Mouse (Mus musculus): ENCODE data around the gene Dhh. TPM values are rescaled to one million over a fixed set of nuclear protein-coding genes. Genes with fewer than 3 reads are reported as not detected.

Gene Dhh
- total RNA-seq, 2 experiments from 2014 or later, result 0.75 to 1.5 TPM

DNA sequence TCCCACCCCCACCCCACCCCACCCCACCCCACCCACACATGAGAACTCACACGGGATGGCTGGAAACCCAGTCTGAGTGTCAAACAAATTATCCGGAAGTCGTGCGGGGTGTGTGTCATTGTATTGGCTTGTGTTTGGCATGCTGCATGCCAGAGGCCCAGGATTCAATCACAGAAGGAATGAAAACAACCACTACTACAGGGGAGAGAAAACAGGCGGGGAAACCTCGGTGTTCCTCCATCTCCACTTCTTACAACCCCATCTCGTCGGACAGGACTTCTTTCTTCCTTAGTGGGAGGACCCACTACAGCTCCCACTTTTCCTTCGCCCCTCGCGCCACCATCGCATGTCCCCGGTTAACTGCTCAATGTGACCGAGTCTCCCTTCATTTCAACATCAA is 18.8 kb upstream of the Dhh start:
- no peak for DNase-seq (ENCODE audit: low spot score)

DNA sequence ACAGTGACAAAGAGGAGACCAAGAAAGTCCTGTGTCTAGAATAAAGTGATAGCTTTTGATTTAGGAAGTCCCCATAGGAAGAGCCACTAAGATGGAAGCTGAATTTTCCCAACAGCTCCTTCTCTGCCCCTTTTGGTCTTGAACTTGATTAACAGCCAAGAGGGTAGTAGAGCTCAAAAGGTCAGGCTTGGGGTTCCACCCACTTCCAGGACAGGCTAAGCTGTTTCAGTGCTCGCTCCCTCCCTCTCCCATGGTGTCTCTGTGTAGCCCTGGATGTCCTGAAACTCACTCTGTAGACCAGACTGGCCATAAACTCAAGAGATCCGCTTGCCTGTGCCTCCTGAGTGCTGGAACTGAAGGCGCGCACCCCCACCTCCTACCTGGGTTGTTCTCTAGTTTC is 17.7 kb upstream of the Dhh start:
- DNase-seq (ENCODE audit: low spot score), result no peak

DNA sequence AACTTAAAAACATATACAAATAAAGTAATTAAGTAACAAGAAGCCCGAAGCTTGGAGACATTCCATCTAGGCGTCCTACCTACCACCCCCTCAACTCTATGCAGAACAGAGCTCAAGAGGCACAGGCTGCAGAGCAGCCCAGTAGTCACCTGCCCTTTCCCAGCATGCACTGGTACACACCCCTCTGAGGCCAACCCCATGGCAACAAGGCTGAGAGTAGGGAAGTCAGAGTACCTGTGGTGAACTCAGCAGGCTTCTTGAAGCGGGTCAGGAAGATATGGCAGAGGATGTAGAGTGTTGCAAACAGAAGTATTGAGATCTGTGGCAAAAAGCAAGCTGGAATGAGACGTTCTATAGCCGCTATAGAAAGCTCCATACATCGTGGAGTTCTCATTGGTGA is 16.6 kb upstream of the Dhh start:
- no peak for DNase-seq (ENCODE audit: low spot score)

DNA sequence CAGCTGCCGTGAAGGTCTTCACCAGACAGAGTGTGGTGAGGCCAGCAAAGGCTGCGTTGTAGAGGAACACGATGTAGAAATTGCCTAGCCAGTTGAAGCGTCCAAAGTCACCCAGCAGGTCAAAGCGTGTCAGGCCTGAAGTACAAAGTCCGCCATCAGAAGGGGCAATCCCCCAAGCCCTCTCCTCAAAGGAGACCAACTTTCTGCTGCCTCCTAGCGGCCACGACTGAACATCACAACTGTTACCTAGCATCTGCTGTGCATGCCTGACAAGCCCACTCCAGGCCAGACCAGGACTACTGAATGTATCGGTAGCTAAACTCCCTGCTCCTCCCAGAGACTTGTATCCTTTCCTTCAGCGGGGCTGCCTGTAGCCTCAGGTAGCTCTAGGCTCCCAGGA is 6.4 kb upstream of the Dhh start:
- DNase-seq (ENCODE audit: low spot score), result peak; percentile 15

DNA sequence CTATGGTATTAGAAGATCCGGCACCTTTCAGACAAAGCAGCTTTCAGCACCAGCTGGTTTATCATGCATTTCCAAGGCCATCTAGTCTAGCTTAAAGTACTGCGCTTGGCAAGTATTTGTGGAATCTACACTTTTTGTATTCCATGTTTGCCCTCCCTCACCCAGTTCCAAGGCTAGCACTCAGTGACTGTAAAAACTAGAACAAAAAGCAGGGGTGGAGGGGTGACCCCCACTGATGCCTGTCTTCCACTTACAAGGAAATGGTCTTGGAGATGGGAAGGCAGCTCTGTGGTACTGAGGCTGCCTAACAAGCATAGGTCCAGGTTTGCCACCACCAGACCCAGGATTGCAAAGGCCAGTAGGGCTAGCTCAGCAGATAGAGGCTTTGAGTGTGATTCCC is 4.3 kb upstream of the Dhh start:
- no peak for DNase-seq (ENCODE audit: low spot score)

DNA sequence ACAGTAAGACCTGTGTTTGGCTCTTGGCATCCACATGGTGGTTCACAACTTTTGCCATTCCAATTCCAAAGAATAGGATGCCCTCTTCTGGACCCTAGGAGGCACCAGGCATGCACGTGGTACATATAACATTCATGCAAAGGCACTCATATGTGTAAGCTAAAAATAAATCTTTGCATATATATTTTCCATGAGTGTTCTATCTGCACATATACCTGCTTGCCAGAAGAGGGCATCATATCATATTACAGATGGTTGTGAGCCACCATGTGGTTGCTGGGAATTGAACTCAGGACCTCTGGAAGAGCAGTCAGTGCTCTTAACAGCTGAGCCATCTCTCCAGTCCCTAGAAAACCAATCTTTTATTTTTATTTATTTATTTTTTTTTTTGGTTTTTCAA is 3.2 kb upstream of the Dhh start:
- no peak for DNase-seq (ENCODE audit: low spot score)

DNA sequence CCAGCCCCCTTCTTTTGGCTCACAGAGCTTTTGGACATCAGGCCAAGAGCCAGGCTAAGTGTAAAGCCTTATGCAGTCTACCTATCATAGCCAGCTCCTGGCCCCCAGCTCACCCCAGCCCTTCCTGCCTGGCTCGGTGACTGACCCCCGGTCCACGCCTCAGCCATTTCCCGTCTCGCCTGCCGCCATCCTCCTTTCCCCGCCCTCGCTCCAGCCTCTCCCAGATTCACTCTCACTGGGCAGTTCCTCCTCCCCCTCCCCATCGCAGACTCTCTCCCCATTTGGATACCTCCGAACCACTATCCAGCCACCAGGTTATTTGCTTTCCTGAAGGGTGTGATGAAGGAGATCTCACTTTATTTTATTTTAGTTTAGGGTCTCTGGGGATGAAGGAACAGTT is 845 bp downstream of the Dhh start:
- peak; percentile 15 for DNase-seq (ENCODE audit: low spot score)

DNA sequence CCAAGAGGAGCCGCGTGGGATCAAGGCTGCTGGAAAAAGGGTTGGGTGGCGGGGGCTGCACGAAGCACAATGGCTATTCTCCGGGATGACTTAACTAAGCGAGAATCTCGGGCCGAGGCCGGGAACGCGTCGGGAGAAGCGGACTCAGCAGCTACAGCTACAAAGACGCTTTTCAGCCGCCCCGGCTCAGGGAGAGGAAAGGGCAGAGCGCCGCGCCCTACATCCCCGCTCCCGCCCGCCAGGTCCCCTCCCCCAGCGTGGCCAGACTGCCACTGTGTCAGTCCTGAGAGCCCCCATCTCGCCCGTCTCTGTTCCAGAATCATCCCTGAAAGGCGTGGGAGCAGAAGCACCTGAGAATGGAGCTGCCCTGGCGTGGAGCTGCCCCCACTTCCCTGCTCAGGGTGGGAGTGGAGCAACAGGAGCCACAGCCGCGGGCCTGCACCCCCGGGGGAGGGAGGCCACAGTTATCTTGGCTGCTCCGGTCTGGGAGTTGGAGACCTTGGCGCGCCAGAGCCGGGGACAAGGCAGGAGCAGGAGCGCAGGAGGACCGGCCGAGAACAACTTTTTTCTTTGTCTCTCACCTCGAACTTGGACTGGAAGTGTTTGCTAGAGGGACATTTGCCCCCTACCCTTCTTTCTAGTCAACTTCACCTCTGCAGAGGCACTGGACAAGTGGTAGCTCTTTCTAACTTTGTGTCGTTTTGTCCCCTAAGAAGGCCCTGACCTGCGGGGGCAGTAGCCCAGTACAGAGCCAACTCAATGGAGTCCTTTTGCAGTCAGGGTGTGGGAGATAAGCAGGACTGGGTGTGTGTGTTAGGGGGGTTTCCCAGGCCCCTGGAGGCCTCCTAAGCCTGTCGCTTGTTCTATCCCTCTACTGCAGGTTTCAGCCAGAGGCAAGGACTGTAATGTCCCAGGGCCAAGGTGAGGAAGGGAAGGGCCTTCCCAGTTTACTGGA is 2.4 kb downstream of the Dhh start:
- no peak for DNase-seq (ENCODE audit: low spot score)

DNA sequence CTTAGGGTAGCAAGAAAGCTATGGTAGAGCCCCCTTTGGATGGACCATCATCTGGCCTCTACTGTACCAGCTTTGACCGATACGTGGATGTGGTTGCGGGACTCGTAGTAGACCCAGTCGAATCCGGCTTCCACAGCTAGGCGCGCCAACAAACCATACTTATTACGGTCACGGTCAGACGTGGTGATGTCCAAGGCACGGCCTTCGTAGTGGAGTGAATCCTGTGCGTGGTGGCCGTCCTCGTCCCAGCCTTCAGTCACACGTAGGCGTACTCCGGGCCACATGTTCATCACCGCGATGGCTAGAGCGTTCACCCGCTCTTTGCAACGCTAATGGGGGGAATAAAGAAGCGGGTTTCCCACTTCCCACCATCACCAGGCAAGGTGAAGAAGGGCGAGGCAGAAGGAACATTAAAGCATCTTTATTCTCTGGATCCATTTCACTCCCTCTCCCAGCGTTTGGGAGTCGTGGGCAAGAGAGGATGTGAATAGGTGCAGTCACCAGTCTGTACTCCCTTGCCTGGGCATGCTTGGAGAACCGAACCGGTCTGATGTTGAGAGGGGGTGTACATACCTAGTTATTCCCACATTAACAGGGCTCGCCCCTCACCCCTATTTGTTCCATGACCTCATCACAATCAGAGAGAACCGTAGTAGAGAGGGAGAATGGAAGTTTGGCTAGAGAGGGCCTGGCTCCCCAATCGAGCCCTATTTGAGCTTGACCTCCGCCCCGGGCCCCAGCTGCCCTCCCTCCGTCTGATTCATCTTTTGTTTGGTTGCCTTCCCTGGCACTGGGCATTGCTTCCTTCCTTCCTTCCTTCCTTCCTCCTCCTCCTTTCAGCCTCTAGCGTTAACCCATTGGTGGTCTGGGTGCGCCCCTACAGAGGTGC is 3.4 kb downstream of the Dhh start:
- no peak for DNase-seq (ENCODE audit: low spot score)

DNA sequence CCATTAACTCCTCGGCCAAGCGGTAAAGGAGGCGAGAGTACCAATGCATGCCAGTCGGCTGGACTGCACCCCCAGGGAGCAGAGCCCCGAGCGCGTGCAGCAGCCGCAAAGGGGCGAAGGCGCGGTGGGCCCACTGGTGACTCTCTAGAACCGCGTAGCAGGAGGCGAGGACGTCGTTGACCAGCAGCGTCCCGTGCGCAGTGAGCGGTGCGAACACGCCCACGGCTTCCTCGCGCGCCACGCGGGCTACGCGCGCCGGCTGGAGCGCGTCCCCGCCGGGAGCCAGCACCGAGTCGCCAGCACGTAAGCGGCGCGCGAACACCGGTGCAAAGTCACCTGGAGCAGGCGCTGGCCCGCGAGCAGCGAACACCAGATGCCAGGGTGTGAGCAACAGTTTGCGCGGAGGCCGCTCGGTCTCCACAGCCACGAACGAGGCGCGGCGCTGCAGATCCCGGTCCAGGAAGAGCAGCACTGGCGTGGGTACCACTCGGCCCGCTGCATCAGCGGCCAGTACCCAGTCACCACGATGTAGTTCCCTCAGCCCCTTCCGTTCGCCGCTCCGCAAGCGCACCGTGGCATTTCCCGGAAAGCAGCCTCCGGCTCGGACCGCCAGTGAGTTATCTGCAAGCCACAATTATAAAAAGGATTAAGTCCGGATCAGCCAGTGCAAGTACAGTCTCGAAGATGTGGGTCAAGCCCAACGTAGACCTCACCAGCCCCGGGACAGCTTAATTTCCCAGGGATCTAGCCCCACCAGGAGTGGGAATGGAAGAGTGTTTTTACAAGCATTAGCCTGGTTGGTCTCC is 4.2 kb downstream of the Dhh start, which contains the start of gene Rhebl1:
TSS of gene Rhebl1 (minus strand) at position 601 of the 806 bp plus-strand sequence.
- DNase-seq (ENCODE audit: low spot score), result no peak

DNA sequence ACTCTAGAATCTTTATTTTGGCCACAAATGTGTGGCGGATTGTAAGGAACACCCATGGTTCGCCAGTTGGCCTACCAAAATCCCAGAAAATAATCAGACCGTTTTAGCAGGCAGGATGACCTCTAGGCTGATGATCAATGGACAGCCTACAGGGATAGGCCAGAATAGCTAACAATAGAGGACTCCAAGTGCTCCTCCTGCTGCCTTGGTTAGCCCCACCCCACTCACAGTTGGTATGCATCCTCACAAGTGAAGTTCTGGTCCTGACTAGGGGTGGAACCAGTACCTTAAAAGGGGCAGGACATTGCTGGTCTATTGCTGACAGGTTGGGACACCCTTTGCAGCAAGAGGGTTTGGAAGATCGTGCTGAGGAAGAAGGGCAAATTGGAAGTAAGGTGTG is 5.3 kb downstream of the Dhh start:
- no peak for DNase-seq (ENCODE audit: low spot score)

DNA sequence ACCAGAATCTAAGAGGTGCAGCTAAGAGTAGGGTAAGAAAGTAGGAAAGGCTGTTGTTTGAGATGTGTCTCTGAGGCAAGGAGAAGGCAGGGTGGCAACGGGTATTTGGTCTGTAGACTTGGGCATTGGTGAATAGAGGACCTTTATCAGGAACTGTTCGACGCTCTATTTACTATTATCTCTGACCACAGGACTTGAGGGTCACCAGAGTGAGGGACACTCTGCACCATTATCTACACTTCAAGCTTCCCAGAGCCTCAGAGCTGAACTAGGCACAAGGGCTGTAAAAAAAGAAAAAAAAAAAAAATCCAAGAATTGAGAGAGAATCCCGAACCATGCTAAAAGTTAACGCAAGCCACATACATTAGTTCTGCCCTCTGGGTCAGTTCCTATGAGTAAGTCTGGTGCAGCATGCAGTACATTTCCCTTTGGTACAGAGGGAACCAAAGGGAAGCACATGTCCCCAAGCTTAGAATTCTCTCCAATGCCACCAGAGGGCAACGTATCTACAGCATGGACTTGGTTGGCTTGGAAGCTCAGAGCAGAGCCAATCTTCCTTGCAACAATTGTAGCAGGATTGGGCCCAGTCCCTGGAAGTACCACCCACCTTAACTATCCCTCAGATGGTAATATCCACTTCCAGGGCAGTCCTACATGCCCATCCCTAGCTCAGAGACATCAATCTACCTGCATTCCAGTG is 6.3 kb downstream of the Dhh start:
- peak; percentile 71 for DNase-seq (ENCODE audit: low spot score)

DNA sequence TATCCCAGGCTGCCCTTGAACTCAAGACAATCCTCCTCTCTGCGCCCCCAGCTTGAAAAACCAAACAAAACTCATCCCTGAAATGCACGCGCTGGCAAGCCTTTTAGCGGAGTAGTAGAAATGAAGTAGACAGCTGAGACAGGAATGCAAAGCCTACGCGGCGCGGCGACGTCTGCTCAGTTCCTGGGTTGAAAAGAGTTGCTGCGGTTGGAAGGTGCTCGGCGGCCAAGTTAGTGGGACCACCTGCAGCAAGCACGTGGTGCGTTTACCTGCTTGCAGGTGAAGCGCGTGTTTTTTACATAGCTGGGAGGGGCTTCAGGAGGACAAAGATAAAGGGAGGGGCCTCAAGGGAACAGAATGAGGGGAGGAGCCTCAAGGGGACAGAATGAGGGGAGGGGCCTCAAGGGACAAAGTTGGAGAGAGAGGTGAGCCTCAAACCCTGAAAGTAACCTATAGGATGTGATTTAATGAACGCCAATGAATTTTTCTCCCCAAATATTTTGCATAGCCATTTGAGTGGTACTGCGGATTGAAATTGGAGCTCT is 7.1 kb downstream of the Dhh start:
- no peak for DNase-seq (ENCODE audit: low spot score)

DNA sequence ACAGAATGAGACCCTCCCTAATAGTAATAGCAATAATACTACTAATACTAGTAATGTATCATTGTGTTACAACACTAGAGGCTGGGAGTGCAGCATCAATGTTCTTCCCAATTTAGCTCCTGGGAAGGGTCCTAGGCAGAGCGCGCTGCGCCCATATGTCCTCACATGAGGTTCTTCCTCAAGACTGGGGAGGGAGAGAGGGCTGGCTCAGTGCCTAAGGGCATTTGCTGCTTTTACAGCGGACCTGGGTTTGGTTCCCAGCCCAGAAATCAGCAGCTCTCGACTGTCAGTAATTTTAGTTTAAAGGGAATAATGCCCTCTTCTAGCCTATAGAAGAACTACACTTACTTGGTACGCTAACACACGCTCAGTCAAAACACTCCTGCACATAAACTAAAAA is 10.8 kb downstream of the Dhh start:
- DNase-seq (ENCODE audit: low spot score), result no peak

DNA sequence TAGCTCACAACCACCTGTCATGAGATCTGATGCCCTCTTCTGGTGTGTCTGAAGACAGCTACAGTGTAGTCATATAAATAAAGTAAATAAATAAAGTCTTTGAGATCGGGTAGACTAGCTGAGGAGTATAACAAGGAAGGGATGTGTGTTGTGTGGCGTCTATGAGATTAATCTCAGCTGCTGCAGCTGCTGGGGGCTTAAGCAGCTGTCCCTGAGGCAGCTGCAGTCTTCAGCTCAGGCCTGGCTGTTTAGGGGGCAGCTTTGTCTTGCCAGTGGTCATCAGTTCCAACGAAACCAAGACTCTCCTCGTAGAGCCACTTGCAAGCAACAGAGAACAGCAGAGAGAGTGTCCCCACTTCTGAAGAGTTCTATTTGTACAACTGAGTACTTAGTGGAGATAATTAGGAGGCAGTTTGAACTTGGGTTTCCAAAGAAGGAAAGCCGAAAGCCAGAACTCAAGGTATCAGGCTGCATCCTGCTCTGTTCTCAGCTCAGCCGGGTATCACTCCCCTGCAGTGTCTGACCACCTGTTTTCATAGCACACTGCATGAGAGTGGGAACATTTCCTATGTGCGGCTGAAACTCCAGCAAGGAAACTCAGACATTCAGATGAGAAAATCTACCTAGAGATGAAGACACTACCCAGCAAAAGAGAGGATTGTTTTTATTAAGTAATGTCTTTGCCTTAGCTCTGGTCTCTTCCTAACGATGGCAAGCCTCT is 11.5 kb downstream of the Dhh start:
- no peak for DNase-seq (ENCODE audit: low spot score)

DNA sequence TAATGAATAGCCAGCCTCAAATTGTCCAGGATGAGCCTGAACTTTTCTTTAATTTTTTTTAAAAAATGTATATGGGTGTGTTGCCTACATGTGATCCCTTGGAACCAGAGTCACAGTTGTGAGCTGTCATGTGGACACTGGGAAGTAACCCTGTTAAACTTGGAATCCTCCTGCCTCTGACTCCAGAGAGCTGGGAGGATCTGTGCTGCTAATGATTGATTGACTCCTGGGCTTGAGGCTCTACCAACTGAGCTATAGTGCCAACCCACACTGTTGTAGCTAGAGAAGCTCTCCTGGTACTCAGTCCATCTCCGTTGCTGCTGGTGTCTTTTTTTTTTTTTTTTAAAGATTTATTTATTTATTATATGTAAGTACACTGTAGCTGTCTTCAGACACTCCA is 14.2 kb downstream of the Dhh start:
- no peak for DNase-seq (ENCODE audit: low spot score)

DNA sequence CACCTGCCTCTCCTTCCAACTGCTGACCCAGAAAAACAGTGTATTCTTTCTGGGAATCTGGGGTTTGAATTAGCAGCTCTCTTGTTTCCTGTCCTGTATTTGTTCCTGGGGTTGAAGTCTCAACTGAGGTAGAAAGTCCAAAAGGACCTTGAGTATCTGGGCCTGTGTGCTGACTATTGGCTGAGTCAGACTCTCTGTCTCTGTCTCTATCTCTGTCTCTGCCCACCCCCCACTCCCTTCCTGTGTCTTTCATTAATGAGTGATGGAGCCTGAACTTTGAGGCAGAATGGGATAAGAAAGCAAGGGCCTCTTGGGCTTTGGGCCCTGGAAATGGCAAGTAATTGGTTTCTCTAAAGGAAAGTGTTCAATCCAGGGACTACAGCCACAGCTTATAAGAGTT is 14.7 kb downstream of the Dhh start:
- DNase-seq (ENCODE audit: low spot score), result no peak

DNA sequence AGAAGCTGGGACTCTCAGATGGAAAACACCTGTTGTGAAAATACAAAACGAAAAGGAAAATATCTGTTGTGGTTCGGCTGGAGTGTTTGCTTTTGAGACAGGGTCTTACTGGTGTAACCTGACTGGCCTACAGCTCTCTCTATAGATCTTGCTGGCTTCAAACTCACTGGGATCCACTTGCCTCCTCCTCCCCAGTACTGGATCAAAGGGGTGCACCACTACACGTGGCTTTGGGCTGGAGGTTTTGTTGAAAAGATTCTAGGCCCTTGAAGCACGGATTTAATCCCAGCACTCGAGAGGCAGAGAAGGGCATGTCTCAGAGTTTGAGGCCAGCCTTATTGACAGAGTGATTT is 16.7 kb downstream of the Dhh start:
- no peak for DNase-seq (ENCODE audit: low spot score)

DNA sequence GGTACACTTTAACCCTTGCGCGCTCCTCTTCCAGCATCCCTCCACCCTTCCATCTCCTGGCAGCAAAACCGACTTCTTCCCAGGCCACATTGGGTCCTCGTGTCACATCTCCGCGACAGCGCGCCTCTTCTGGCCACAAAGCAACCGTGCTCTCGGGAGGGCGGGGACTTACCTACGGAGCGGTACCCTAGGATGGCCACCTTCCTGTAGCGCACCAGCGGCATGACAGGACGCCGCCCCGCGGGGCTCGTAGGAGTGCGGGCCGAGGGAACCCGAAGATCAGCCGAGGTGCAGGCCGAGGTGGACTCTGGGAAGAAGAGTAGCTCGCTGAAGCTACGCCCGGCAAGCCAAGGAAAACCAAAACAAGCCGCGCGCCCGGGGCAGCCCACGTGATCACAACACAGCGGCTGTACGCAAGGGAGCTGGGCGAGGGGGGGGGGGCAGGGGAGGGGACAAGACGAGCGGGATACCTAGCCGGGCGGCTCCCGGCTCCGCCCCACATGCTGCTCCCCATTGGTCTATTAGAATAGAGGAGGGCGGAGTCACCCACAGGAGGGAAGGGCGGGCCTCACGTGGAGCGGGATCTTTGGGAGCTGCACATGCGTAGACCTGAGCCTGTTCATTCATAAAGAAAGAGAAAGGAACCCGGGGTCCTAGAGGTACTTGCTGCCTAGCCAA is 17.2 kb downstream of the Dhh start:
- peak; percentile 90 for DNase-seq (ENCODE audit: low spot score)

DNA sequence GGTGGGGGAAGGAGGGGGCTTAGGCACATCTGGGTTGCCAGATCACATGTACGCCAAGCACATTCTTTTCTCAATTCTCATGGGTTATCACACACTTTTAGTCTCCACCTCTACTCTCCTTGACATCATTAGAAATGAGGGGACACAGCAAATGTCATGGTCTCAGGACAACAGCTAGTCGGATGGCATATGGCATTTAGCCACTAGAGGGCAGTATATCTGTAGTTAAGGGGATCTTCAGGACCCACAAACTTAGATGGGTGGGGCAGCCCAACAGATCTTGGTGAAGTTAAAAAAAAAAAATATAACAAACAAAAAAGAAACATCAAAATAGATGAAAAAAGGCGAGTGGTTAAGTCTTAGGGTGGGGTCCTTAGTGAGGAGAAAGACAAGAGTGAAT is 21.0 kb downstream of the Dhh start:
- DNase-seq (ENCODE audit: low spot score), result peak; percentile 79
